Mouse (Mus musculus): ENCODE results near the gene Hist1h2bb. TPM values are rescaled to one million over a fixed set of nuclear protein-coding genes. Genes with fewer than 3 reads are reported as not detected.
"Not testable (repeated sequence)": the region's sequence is repeated elsewhere in the genome, so short reads cannot be mapped to it uniquely, and the experiment has no call there.

Gene Hist1h2bb
- 264 and 296 TPM in 2 replicates for total RNA-seq (2015)
- 5,681 and 7,839 TPM in 2 replicates for total RNA-seq (2017)

DNA sequence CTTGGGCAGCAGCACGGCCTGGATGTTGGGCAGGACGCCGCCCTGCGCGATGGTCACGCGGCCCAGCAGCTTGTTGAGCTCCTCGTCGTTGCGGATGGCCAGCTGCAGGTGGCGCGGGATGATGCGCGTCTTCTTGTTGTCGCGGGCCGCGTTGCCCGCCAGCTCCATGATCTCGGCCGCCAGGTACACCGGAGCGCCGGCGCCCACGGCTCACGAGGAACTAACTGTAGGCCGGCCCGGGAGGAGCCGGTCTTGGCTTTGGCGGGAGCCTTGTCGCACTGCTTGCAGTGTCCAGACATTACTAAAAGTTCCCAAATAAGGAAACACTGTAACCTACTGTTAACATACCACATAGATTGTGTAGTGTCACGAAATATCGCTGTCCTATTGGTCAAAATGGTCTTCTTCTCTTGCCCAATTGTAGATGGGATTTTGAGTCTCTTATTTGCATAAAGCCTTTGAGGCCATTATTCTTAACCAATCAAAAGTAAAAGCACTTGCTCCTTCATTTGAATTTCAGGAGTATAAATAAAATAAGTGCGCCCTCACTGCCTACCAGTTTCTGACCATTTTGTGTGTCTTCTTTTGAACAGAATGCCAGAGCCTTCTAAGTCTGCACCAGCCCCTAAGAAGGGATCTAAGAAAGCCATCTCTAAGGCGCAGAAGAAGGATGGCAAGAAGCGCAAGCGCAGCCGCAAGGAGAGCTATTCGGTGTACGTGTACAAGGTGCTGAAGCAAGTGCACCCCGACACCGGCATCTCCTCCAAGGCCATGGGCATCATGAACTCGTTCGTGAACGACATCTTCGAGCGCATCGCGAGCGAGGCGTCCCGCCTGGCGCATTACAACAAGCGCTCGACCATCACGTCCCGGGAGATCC is at the start of gene Hist1h2bb:
TSS of gene Hist1h2bb (plus strand) at position 534 of the 880 bp plus-strand sequence.
- peak; percentile 72 for ATAC-seq (ENCODE audit: poor library complexity, severe bottlenecking)

DNA sequence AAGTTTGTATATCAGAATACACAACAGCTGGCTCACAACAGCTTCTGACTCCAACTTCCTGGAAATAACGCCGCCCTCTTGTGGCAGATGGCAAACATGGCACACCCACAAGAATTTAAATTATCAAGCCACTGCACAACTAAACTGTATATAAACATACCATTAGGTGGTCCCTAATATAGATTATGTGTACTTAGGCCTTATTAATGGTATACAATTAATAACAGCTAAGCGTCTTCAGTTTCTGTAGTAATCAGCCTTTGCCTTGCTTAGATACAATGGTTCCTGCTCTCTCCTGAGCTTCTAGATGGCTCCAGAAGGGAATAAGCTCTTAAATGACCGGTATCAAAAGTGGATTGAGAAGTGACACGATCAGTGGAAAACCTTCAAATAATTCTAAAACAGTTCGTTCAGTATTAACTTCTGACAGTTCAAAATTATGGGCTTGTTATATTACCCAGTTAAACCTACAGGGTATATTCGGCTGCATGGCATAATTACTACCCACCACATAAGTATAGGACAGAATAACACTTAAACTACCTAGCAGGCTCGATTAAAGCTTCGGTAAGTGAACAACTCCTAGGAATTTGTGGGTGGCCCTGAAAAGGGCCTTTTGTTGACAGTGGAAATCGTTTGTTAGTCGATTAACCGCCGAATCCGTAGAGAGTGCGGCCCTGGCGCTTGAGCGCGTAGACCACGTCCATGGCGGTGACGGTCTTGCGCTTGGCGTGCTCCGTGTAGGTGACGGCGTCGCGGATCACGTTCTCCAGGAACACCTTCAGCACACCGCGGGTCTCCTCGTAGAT is 48.8 kb upstream of the Hist1h2bb start:
- ATAC-seq (ENCODE audit: poor library complexity, severe bottlenecking), result peak; percentile 36

DNA sequence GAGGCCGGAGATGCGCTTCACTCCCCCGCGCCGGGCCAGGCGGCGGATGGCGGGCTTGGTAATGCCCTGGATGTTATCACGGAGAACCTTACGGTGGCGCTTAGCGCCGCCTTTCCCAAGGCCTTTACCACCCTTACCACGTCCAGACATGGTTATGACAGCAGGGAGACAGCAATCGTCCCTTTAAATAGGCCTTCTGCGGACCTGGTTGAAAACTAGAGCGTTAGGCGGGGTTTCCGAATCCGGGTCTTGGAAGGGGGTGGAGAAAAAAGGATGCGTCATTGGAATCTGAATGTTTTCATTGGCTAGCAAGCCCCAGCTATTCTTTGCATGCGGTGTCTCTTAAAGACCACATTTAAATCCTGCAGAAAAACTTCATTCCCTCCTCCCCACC is 48.2 kb upstream of the Hist1h2bb start, which contains the start of gene Hist1h4c:
TSS of gene Hist1h4c (minus strand) at position 155 of the 394 bp plus-strand sequence.
- peak; percentile 88 for ATAC-seq (ENCODE audit: poor library complexity, severe bottlenecking)

DNA sequence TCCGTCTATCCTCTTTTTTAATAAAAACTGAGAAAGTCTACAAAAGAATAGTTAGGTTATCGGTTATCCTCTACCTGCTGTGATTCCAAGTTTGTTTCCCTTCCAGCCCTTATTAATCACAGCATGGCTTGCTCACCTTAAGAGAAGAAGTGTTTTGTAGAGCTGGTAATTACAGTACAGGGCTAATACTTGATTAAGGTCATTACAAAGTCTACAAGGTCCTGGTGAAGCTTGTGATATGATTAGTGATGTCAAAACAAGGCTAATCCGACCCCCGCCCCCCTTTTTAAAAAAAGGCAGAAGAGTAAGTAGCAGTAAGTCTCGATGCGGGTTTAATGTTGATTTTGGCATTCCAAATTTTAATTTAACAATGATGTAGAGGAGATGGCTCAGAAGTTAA is 47.5 kb upstream of the Hist1h2bb start:
- ATAC-seq (ENCODE audit: poor library complexity, severe bottlenecking), result no peak

DNA sequence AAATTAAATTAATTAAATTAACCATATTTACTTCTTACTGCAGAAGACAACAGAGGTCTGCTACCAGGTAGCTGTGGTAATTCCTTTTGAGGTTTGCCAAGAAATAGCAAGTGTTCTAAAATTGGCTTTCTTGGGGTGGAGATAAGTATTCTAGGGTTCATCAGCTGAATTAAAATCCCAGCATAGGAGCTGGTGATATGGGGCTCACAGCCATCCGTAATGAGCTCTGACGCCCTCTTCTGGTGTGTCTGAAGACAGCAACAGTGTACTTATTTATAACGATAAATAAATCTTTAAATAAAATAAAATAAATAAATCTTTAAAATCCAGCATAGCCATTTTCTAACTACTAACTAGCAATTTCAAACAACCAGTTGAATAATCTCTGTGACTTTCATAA is 46.8 kb upstream of the Hist1h2bb start:
- no peak for ATAC-seq (ENCODE audit: poor library complexity, severe bottlenecking)

DNA sequence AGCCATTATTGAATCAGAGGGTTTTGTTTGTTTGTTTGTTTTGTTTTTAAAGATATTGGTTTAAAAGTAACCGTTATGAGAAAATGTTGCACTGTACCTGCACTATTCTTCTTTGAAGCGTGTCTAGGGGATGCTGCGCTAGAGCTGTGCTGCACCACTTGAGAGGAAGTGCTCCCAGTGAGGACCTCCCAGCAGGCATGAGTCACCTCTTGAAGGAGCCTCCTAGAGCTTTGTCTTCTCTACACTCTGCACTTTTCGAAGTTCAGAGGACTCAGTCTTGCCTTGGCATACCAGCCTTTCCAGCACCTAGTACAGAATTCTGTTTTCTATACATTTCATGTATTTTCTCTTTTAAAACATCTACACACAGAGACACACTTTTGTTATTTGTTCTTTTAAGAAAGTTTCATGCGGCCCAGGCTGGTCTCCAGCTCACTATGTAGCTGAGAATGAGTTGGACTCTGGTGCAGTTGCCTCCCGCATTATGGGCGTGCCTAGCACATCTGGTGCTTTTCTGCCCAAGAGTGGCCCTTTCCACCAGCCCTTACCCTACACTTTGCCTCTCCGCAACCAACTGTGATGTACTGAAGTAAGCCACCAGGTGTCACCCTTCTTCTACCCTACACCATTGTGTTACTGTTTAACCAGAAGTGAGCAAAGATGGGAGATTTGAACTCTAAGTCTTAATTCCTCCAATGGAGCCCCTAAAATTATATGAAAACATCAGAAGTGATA is 45.6 kb upstream of the Hist1h2bb start:
- peak; percentile 67 for ATAC-seq (ENCODE audit: poor library complexity, severe bottlenecking)

DNA sequence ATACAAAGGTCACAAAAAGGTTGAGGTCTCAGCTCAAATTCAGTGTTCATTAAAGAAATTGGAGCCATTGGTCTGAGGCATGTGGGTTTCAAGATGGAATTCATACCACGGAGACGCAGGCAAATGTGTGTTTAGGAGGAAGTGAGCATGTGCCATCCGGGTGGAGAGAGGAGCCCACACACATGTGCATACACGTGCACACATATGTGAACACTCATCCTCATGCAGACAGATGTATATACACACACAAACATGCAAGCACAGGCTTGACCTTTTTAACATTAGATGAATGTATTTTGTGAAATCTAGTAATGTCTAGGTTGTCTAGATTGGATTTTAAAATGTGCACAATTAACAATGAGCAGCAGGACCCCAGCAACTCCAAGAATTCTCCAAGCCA is 44.3 kb upstream of the Hist1h2bb start:
- ATAC-seq (ENCODE audit: poor library complexity, severe bottlenecking), result no peak

DNA sequence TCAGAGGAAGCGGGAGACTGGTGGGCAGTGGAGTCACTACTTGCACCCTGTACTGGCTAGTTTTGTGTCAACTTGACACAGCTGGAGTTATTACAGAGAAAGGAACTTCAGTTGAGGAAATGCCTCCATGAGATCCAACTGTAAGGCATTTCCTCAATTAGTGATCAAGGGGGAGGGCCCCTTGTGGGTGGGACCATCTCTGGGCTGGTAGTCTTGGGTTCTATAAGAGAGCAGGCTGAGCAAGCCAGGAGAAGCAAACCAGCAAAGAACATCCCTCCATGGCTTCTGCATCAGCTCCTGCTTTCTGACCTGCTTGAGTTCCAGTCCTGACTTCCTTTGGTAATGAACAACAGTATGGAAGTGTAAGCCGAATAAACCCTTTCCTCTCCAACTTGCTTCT is 43.7 kb upstream of the Hist1h2bb start:
- not testable (repeated sequence) for ATAC-seq (ENCODE audit: poor library complexity, severe bottlenecking)

DNA sequence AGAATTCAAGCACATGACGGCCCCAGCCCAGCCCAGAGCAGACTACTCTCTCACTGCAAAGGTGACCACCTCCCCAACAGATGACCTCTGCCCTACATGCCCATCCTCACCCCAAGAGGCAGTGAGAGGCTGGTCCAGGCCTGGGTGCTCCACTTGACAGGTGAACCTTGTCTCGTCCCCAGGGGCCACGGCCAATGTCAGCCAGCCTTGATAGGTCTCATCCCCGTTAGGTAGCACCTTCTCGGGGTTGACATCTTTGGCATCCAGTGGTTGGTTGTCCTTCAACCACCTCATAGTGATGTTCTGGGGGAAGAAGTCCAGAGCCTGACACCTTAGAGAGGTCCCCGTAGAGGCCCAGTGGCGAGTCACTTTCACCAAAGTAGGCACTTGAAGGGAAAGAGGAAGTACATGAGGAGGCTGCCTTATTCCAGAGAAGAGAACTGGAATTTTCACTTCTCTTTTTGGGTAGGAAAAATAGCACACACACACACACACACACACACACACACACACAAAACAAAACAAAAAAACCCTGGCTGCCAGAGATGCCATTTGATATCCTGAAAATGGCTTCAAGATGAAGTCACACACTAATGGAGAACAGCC is 40.7 kb upstream of the Hist1h2bb start:
- peak; percentile 51 for ATAC-seq (ENCODE audit: poor library complexity, severe bottlenecking)

DNA sequence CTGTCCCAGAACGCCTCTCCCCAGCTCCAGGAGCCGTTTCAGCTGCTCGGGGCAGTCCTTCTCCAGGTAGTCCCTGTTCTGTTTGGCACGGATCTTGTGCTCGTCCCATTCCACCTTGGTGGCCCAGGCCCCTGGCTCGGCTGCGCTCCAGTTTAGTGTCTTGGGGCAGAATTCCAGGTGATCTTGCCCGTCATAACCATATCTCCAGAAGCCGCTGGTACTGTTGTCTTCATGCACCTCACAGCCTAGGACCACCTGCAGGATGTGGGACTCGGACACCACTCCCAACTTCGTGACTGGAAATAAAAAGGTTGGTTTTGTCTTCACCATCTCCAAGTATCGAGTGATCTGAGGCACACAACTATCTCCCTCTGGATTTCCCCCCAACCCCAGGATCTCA is 39.8 kb upstream of the Hist1h2bb start:
- no peak for ATAC-seq (ENCODE audit: poor library complexity, severe bottlenecking)

DNA sequence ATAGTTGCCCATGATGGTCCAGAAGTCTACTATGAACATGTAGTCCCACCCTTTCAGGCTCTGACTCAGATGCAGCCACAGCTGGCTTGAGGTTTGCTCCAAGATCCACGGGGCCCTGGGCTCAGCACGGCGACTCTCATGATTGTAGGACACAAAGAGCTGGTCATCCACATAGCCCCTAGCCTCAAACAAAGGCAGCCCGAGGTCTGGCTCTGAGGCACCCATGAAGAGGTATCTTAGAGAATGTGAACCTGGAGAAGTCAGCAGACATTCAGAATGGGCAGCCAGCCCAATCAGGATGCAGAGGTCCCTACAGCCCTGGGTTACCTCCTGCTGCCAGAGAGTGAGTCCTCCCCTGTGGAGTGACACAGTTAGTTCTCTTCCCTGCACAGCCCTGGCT is 38.5 kb upstream of the Hist1h2bb start:
- no peak for ATAC-seq (ENCODE audit: poor library complexity, severe bottlenecking)

DNA sequence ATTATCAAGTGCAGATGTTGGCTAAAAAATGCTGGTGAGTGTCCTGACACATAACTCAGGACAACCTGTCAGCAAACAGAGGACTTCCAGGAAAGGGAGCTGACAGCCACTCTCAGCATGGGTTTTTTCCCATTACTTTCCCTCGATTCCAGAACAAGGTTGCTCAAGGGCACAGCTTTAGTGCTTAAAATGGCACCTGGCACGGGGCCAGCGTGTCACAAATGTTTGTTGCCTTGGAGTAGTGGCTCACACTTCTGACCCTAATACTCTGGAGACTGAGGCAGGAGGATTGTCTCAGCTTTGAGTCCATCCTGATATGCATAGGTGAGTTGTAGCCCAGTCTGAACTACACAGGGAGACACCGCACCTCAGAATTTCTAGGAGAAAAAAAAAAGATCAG is 37.9 kb upstream of the Hist1h2bb start:
- no peak for ATAC-seq (ENCODE audit: poor library complexity, severe bottlenecking)

DNA sequence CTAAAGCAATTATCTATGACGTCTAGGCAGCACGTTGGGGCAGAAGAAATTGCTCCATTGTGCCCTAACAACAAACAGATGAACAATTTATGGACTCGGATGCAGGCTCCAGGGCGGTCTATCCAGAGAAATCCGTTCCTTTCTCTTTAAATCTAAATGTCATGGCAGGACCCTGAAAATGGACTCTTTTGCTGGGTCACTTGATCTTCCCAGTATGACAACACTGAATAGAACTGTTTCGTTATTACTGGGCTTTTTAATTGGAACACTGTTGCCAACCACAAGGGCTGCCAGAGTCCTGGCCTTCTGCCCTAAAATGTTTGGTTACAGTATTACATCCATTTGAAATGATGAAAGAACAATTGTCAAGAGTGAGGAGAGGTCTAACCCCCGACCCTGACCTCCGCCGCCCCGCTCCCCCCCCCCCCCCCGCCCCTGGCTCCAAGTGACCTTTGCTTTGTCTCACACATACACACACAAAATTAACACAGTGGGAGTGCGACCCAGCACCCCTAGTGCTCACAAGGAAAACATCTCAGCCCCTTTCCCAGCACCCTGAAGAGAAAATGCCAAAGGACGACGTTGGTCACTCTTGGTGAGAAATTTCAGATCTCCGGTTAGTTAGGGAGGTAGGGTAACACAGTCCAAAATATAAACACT is 36.7 kb upstream of the Hist1h2bb start:
- peak; percentile 4; the same call in 1 of the 2 replicates for ATAC-seq (ENCODE audit: poor library complexity, severe bottlenecking)

DNA sequence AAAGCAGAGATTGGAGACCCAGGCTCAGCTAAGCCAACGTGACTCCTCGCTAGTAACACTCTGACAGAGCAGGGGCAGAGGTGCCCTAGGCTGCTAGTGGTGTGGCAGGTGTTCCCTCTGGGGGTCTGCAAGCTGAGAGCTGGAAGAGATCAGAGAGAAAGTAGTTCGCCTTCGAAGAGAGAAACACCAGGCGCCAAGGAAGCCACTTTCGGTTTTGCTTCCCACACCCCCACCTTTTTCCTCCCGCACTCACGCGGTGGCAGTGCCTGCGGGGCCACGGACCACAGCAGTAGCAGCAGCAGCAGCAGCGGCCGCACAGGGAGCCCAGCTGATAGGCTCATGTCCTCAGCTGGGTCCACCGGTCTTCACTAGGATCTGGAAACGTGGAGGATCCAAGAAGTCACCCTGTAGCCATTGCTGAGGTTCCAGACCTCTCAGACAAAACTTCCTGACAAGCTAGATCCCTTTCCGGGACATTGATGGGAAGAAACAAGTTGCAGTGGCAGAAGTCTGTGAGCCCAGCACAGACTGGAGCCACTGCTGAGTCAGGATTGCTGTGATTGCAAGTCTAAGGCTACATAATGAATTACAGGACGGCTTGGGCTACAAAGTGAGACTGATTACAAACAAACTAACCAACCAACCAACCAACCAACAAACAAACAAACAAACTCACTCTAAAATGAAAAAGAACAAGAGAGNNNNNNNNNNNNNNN is 36.0 kb upstream of the Hist1h2bb start, which contains the start of gene Hfe:
TSS of gene Hfe (minus strand) at position 481 of the 716 bp plus-strand sequence.
- ATAC-seq (ENCODE audit: poor library complexity, severe bottlenecking), result peak; percentile 86

DNA sequence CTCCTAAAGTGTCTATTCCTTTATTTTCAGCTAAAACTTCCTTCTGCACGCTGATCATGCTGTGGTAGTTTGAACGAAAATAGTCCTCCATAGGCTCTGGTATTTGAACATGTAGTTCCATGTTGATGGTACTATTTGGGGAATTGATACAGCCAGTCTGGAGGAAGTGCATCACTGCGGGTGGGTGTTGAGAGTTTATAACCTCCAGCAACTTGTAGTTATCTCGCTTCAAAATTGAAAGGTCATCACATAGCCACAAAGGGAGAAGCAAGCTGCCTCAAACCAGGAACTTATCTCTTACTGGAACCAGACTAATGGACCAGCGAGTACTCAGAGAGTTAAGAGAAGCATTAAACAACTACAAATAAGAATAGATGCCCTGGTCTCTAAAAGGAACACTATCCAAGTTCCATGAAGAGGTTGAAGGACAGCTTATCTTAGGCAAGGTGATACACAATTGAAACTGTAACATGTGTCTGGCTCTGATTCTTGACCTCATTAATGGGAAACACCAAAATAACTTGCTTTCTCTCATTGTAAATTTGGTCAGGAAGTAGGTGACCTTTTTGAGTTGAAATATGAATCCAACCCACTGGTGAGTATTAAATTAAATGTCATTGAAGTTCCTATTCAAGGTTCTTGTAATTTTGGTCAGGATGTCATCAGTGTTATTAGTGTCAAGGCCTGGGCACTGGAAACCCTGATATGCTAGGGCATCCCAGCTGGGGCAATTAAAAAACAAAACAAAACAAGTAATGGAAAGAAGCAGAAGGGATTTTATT is 30.1 kb upstream of the Hist1h2bb start:
- peak; percentile 74 for ATAC-seq (ENCODE audit: poor library complexity, severe bottlenecking)

DNA sequence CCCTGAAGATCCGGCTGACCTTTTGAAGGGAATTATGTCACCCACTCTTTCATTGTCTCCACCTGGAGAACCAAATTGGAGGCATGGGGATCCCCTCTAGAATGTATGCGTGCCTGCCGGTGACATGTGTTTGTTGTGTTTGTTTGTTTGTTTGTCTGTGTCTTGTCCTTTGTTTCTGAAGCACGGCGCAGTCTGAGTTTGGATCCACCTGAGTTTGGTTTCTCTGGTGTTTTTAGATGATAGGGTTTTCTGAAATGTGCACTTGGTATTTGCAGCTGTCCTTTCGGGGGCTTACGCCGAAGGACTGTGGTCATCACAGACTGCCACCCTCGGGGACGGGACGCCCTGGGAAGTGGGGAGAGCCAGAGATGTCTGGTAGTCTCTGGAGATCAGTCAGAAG is 29.4 kb upstream of the Hist1h2bb start:
- ATAC-seq (ENCODE audit: poor library complexity, severe bottlenecking), result no peak

DNA sequence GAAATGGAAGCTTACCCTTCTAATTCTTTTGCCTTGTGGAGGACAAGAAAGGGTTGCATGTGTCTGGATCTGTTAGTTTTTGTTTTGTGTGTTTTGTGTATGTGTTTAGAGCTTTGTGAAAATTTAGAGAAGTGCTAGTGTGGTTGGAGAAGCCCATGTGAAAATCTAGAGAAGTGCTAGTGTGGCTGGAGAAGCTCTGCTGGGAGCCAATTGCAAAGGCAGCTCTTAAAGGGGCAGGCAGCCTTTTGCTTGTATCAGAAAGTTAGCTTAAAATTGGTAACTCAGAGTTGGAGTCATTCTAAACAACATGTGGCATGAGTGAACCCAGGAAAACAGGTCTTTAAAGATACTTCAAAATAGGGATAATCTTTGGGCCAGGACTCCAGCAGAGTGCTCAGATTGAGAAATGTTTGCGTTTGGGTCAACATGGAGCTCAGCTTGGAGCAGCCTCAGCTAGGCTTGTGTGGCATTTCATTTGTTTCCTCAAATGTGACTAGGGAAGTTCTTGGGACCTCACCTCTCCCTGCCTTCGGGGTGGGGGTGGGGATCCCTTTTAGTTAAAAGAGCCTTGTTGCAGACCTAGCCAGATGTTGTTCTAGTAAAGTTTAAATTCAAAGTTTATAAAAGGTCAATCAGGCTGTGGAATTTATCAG is 28.8 kb upstream of the Hist1h2bb start:
- peak; percentile 52; the same call in 1 of the 2 replicates for ATAC-seq (ENCODE audit: poor library complexity, severe bottlenecking)

DNA sequence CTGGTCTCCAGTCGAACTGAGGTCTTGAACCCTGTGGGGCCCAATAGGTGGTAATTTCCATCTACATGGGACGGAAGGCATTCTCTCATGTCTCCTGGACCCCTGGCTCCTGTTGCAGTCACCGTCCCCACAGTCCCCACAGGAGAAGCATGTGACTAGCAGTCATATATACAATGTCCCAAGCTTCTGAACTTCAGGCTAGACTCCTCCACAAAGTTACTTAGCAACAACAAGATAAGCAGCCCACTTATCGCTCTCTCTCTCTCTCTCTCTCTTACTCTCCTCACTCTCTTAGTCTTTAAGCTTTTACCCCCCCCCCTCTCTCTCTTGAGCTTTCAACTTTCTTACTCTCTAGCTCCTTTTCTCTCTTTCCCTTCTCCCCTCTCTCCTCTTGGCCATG is 22.3 kb upstream of the Hist1h2bb start:
- no peak for ATAC-seq (ENCODE audit: poor library complexity, severe bottlenecking)
